Mouse (Mus musculus) cerebellum, adult (tissue): ENCODE measurements around the gene Gm7714.
"Not testable (repeated sequence)": the region's sequence is repeated elsewhere in the genome, so short reads cannot be mapped to it uniquely, and the experiment has no call there.

Source experiments
- ATAC-seq: cut with Nextera tagmentation; 2 replicates; pipeline ENCODE4 v1.9.2; 2017; ENCODE audit warnings: mild to moderate bottlenecking, moderate library complexity, mixed read lengths; ENCODE audit not compliant: insufficient number of reproducible peaks, low FRiP score, low TSS enrichment

The Gm7714 gene

DNA sequence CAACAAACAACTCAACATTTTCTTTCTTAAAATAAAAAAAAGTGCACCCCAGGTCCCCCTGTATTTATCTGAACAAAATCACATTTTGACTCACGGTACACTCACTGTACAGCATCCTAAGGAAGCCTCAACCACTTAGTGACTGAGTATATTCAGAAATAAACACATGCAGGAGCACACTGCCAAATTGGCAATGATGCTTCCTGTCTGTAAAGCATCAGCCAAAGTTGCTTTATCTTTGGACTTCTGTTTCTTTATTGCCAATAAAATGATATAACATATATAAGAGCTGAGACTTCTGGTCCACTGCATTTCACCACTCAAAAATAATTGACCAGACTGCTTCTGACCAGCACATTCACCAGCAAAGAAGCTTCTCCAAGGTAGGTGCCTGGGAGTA, at the start of gene Gm7714:
Gene Gm7714 (plus strand): TSS at position 301 of the 400 bp plus-strand sequence.
- ATAC-seq = no peak

DNA sequence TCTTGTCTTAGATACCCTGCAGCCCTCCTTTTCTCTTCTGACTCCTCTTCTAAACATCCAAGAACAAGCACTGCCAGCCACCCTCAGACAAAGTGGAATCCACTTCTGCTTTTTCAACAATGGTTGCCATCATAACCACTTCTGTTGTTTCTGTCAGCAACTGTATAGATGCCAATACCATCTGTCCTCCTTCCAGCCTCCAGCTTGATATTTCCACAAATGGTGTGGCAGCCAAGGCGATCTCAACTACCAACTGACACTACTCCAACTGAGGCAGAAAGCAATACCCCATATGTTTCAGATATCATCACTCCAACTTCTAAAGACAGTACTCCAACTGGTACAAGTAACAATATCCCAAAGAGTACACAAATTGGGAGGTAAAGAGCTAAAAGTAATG, 12.2 kb upstream of the Gm7714 start:
- ATAC-seq = no peak

DNA sequence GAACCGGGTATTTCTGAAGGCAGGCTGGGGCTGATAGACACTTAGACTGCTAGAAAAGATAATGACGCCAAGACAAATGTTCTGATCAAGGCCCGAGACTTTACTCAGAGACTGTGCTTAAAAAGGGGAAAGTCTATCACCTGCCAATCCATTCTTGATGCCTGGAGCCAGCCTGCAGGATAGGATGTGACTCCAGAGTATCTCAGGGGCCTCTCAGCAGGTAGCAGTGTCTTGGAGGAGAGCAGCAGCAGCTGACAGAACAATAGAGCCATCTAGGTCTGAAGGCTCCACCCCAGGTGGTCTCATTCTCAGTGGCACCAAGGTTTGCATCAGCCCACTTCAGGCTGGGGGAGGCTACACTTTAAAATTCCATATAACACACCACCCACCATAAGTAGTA, 42.6 kb downstream of the Gm7714 start:
- ATAC-seq = not testable (repeated sequence)

DNA sequence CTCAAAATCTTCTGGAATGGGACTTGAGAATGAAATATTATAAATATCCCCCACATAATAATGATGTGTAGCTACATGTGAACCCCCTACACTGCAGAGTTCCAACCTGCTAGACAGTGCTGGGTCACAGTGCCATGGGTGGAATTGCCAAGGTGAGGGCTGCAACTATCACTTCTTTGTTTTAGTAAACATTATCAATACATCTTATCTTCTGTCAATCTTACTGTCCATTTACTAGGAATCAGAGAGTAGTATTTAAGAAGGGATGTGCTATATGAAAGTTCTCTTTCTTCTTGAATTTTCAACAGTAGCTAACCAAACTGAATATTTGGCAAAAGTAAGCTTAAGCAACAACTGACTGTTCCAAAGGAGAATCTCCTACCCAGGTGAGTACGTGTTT, 48.3 kb downstream of the Gm7714 start, which contains the start of gene Prol1:
Gene Prol1 (plus strand): TSS at position 301 of the 400 bp plus-strand sequence.
- no peak for ATAC-seq
